Mouse (Mus musculus): ENCODE data around the gene A26c2.

A26c2 gene

DNA sequence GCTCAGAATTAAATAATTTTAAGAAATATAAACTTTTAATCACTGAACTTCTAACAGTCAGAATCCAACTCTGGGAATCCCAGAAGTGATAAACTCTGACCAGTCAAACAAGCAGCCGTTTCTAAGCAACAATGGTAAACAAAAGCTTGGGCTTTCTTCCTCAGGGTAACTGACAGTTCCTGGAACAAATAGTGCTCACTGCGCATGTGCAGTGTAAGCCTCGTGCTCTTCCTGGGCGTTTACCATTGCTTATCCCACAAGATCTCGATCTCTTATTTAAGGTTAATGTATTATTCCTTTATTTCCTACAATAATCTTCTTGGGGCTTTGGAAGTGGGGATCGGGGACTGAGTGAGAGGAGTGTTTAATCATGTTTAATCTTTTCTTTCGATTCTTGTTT, at the start of gene A26c2:
Gene A26c2, minus strand, starts transcription at position 101 of the 400 bp plus-strand sequence.
- no peak for TF ChIP-seq GATA4 (IDR thresholded peaks at IDR 0.05; ENCODE audit: insufficient replicate concordance, low read length)

DNA sequence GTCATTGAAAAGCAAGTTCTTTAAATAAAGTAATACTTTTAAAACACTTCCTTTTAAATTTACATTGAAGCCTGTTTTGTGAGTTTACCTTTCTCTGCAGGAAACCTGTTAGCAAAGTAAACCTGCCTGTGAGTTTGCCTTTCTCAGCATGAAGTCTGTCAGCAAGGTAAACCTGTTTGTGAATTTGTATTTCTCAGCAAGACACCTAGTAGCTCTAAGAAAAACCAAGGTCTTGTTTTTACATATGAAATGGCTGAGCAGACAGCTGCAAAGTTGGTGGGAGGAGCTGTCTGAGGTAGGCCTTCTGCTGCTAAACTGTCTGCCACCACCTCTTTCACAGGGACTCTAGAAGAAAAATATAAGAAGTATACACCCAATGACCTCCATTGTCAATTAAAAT, 28.0 kb upstream of the A26c2 start:
- TF ChIP-seq GATA4 (IDR thresholded peaks at IDR 0.05; ENCODE audit: insufficient replicate concordance, low read length) = no peak

All from liver, adult (tissue).